In genomic region chr1:88456451-88457072, GRCm38 (mm10) we compare ENCODE assay signal across 8 mouse cellular contexts. TPM values are rescaled to one million over a fixed set of nuclear protein-coding genes. Genes with fewer than 3 reads are reported as not detected.
DNase-seq lines count a peak whose midpoint lies in the region.

No protein-coding gene starts in this region.

- H3K4me1 ChIP-seq in hindbrain, embryonic 10.5 days (replicated peaks) = peaks cover 20% of the 10 kb centered on the region

- DNase-seq in T-cell, adult 2 months (ENCODE audit: low spot score) = peak; percentile 73
- DNase-seq in cerebellum, postnatal 10 days = peak; percentile 82 to 83
- DNase-seq in frontal cortex, postnatal 10 days (ENCODE audit: low spot score in 2 of 2) = peak; percentile 43 to 67
- peak; percentile 85 for DNase-seq in hindbrain, embryonic 10.5 days (ENCODE audit: low spot score)
- DNase-seq in layer of hippocampus, adult 9-11 months = peak; percentile 64
- DNase-seq in lung, postnatal 10 days = peak; percentile 85
- peak; percentile 26 for DNase-seq in retina, adult 2 months (ENCODE audit: low read depth, low spot score)
- DNase-seq in thymus, postnatal 4 days = peak; percentile 87

- H3K4me3 ChIP-seq in hindbrain, embryonic 10.5 days = no peak overlapping the region

- WGBS in hindbrain, embryonic 10.5 days = 59% methylated on average over 14 of the region's 14 CpGs

- H3K27ac ChIP-seq in hindbrain, embryonic 10.5 days = no peak overlapping the region

- H3K27me3 ChIP-seq in hindbrain, embryonic 10.5 days (ENCODE audit: insufficient read depth, poor library complexity, severe bottlenecking) = no peaks in the 10 kb centered on the region

- no peaks in the 10 kb centered on the region for H3K9me3 ChIP-seq in hindbrain, embryonic 10.5 days

- no peaks in the 10 kb centered on the region for H3K36me3 ChIP-seq in hindbrain, embryonic 10.5 days

RNA-seq across cellular contexts. Expression of gene Spp2, which starts 49.8 kb away (rescaled TPM):
- polyA plus RNA-seq in hindbrain, embryonic 10.5 days (2016; fragmentation: Nextera tagmentation; extraction: Ambion mirVana) = 0.25 TPM in 1 of 2 replicates, not detected in the other

RNA-seq across cellular contexts. Expression of gene Glrp1, which starts 53.3 kb away (rescaled TPM):
- polyA plus RNA-seq in hindbrain, embryonic 10.5 days (2016; fragmentation: Nextera tagmentation; extraction: Ambion mirVana) = not detected in 2 replicates

Comparison
In these comparisons a context has a peak if more than half of its experiments do, and no peak if none do; other contexts are left out.
1. DNase-seq: peak in every context shown above with its lines; median percentile 87 in thymus, postnatal 4 days; 85 in hindbrain, embryonic 10.5 days; 85 in lung, postnatal 10 days; 82 in cerebellum, postnatal 10 days; 73 in T-cell, adult 2 months; 64 in layer of hippocampus, adult 9-11 months; 55 in frontal cortex, postnatal 10 days; 26 in retina, adult 2 months.